Mouse (Mus musculus) lung, postnatal 4 days (tissue): ENCODE results near the gene Rnaseh1.
A peak's percentile ranks its signal among the peaks of the same experiment; 100 is the strongest.

Experiments
- DNase-seq, 2 experiments: peaks; one replicate each; pipeline ENCODE4 v3.0.0; 2021

Rnaseh1 gene

GRCm38 (mm10) chr12:28674038-28674720, 24.8 kb downstream of the Rnaseh1 start:
- DNase-seq, result no peak

- peak; percentile 86 to 92 for DNase-seq
Measured at GRCm38 (mm10) chr12:28675121-28675924, 25.9 kb downstream of the Rnaseh1 start, which contains the start of gene Adi1. Adi1 (plus strand) TSS chr12:28675231.

- no peak for DNase-seq
Measured at GRCm38 (mm10) chr12:28675925-28676209, 26.5 kb downstream of the Rnaseh1 start.

GRCm38 (mm10) chr12:28684674-28685073, 35.3 kb downstream of the Rnaseh1 start:
- DNase-seq, result no peak

- DNase-seq, result no peak
Measured at GRCm38 (mm10) chr12:28685771-28686170, 36.4 kb downstream of the Rnaseh1 start.

- DNase-seq, result no peak
Measured at GRCm38 (mm10) chr12:28686199-28686879, 36.9 kb downstream of the Rnaseh1 start.

- no peak for DNase-seq
Measured at GRCm38 (mm10) chr12:28688996-28689395, 39.6 kb downstream of the Rnaseh1 start.

GRCm38 (mm10) chr12:28690730-28691129, 41.3 kb downstream of the Rnaseh1 start:
- DNase-seq, result no peak

- DNase-seq, result no peak
Measured at GRCm38 (mm10) chr12:28693738-28694137, 44.3 kb downstream of the Rnaseh1 start.

GRCm38 (mm10) chr12:28694231-28694630, 44.8 kb downstream of the Rnaseh1 start:
- peak; percentile 15 to 48 for DNase-seq

GRCm38 (mm10) chr12:28694776-28695175, 45.4 kb downstream of the Rnaseh1 start:
- no peak for DNase-seq

GRCm38 (mm10) chr12:28697821-28698595, 48.6 kb downstream of the Rnaseh1 start:
- no peak for DNase-seq

- DNase-seq, result no peak
Measured at GRCm38 (mm10) chr12:28699086-28699485, 49.7 kb downstream of the Rnaseh1 start.

- DNase-seq, result peak; percentile 41 to 73
Measured at GRCm38 (mm10) chr12:28699656-28700055, 50.3 kb downstream of the Rnaseh1 start.

- no peak for DNase-seq
Measured at GRCm38 (mm10) chr12:28700101-28700511, 50.7 kb downstream of the Rnaseh1 start.

GRCm38 (mm10) chr12:28700561-28701025, 51.2 kb downstream of the Rnaseh1 start:
- no peak for DNase-seq

GRCm38 (mm10) chr12:28701302-28701701, 51.9 kb downstream of the Rnaseh1 start:
- DNase-seq, result no peak

GRCm38 (mm10) chr12:28704381-28704780, 55.0 kb downstream of the Rnaseh1 start:
- no peak for DNase-seq

- DNase-seq, result no peak
Measured at GRCm38 (mm10) chr12:28705204-28705603, 55.8 kb downstream of the Rnaseh1 start.

- no peak for DNase-seq
Measured at GRCm38 (mm10) chr12:28708154-28708553, 58.8 kb downstream of the Rnaseh1 start.
